Mouse (Mus musculus): ENCODE results near the gene Dnah8.

Gene Dnah8

GRCm38 (mm10) chr17:30914264-30914663 is 290.1 kb downstream of the Dnah8 start:
- in situ Hi-C loops (cut with MboI; ENCODE audit: low sequenced_read_pairs) = no loop called here

GRCm38 (mm10) chr17:30923566-30923965 is 299.4 kb downstream of the Dnah8 start:
- in situ Hi-C loops (cut with MboI; ENCODE audit: low sequenced_read_pairs) = loop anchor here (5.0 kb wide), 1 partner anchor 476 kb away; no protein-coding TSS in a partner anchor

Measured in CH12F3 (cell line).